Mouse (Mus musculus): ENCODE data around the gene Styx. TPM values are rescaled to one million over a fixed set of nuclear protein-coding genes. Genes with fewer than 3 reads are reported as not detected.
A peak's percentile ranks its signal among the peaks of the same experiment; 100 is the strongest.

The Styx gene
- total RNA-seq, 2 experiments from 2014 or later = 14.7 to 16.7 TPM

- Histone ChIP-seq H3K4me3 (no peak overlapping the region), H3K27ac (no peak overlapping the region)
- TF ChIP-seq CTCF (conservative IDR thresholded peaks at IDR 0.05) = peak; percentile 77
- no peak for DNase-seq (ENCODE audit: low spot score in 2 of 2)
Observed at GRCm38 (mm10) chr14:45432003-45432402, 81.1 kb downstream of the Styx start.

DNA sequence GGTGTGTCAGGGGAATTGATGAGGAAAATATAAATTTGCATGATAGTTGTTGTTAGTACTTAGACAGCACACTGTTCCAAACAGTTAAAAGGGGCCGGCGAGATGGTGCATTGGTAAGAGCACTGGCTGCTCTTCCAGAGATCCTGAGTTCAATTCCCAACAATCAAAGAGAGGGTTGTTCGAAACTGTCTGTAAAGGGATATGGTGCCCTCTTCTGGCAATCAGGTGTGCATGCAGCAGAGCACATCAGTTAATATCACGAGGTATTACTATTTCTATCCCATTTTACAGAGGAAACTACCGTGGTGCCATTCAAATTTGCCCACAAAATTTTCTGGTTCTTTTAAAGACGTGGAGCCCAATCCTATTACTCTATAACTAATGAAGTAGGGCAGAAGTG, 83.3 kb downstream of the Styx start:
- no peak for DNase-seq (ENCODE audit: low spot score in 2 of 2)
- H3K27ac ChIP-seq = no peak overlapping the region
- no peak overlapping the region for H3K4me3 ChIP-seq
- peak; percentile 81 for TF ChIP-seq CTCF (conservative IDR thresholded peaks at IDR 0.05)

DNA sequence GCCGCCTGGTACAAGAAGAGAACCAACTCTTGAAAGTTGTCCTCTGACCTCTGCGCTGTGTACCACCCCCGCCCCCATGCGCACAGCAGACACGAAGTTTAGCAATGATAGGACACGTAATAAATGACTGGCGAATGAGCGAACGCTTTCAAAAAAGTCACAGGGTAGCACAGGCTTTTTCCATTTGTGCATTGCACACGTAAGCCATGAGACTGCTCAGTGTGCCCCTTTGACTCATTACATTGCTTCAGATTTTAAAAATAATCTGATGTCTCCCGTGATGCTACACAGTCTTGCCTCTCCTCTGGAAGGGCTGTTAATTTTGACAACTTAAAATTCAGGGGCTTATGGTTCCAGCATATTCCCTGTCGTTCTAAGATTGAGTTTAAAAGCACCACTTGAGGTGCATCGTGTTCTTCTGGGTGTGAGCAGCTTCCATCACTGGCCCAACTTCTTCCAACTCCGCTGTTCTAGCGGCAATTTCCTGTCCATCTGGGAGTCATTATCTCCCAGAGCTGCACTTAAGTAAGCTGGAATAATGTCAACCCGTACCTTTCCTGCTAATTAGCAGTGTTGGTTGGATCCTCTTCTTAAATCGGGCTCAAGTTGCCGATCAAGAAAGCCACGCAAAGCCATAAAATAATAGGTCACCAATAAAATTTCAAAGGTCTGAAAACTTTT, 87.5 kb downstream of the Styx start:
- no peak for DNase-seq (ENCODE audit: low spot score in 2 of 2)
- no peak for TF ChIP-seq CTCF (conservative IDR thresholded peaks at IDR 0.05)
- Histone ChIP-seq H3K27ac (no peak overlapping the region), H3K4me3 (no peak overlapping the region)

GRCm38 (mm10) chr14:45438931-45439275, 88.0 kb downstream of the Styx start:
- Histone ChIP-seq H3K27ac (no peak overlapping the region), H3K4me3 (no peak overlapping the region)
- no peak for DNase-seq (ENCODE audit: low spot score in 2 of 2)
- TF ChIP-seq CTCF (conservative IDR thresholded peaks at IDR 0.05) = no peak

GRCm38 (mm10) chr14:45439387-45439786, 88.5 kb downstream of the Styx start:
- Histone ChIP-seq H3K27ac (no peak overlapping the region), H3K4me3 (no peak overlapping the region)
- TF ChIP-seq CTCF (conservative IDR thresholded peaks at IDR 0.05) = no peak
- no peak for DNase-seq (ENCODE audit: low spot score in 2 of 2)

- no peak for DNase-seq (ENCODE audit: low spot score in 2 of 2)
- no peak overlapping the region for H3K27ac ChIP-seq
- no peak for TF ChIP-seq CTCF (conservative IDR thresholded peaks at IDR 0.05)
- no peak overlapping the region for H3K4me3 ChIP-seq
Observed at GRCm38 (mm10) chr14:45441291-45441690, 90.4 kb downstream of the Styx start.

DNA sequence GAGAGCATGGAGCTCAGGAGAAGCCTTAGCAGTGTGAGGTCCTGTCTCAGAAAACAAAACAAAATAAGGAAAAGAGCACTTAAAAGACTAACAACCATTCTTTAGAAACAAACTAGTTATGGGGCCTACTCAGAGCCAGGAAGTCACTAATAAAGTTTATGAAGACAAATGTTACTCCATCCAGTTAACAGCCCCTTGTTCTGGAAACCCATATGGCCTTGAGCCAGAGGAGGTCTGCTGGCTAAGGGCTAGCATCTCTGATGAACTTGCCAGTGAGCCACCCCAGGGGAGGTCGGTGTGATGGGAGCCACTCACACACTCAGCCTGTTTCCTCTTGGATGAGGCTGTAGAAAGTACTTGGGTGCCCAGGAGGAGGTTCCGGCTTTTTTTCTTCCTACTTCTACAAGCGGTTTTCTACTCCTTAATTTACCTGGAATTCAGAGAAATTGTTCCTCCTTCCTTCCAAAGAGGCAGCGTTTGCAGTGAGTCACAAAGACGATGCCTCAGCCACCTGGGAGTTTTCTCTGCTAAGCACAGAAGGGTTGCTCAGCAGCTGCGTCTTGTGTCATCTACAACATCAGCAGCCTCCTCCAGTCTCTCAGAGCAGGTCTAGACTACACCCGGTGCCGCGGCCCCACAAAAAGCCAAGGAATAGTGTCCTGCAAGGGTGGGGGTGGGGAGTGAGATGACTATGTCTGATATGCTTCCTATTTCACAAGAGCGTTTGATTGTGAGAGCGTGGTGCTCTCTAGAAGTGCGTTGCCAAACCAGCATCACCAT, 92.1 kb downstream of the Styx start:
- no peak for TF ChIP-seq CTCF (conservative IDR thresholded peaks at IDR 0.05)
- DNase-seq (ENCODE audit: low spot score in 2 of 2) = no peak
- Histone ChIP-seq H3K27ac (no peak overlapping the region), H3K4me3 (no peak overlapping the region)

- Histone ChIP-seq H3K27ac (no peak overlapping the region), H3K4me3 (no peak overlapping the region)
- TF ChIP-seq CTCF (conservative IDR thresholded peaks at IDR 0.05) = no peak
- no peak for DNase-seq (ENCODE audit: low spot score in 2 of 2)
Observed at GRCm38 (mm10) chr14:45444870-45445269, 94.0 kb downstream of the Styx start.

DNA sequence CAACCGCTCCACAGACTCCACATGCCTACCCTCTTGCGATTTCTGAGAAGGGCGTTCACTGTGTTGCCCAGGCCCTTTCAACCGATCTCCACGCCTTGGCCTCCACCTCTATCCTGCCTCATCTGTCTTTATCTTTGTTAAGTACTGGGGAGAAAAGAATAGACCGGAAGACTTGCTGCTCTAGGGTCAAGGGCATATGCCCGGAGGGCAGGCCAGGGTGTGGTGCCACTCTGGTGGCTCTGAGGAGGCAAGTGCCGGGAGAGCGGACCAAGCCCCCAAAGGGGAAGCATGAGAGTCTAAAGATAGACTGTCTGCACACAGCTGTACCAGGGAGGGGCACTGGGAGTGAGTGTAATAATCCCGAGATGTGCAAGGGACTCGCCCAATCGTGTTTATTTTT, 94.6 kb downstream of the Styx start:
- no peak for TF ChIP-seq CTCF (conservative IDR thresholded peaks at IDR 0.05)
- no peak for DNase-seq (ENCODE audit: low spot score in 2 of 2)
- H3K4me3 ChIP-seq = no peak overlapping the region

DNA sequence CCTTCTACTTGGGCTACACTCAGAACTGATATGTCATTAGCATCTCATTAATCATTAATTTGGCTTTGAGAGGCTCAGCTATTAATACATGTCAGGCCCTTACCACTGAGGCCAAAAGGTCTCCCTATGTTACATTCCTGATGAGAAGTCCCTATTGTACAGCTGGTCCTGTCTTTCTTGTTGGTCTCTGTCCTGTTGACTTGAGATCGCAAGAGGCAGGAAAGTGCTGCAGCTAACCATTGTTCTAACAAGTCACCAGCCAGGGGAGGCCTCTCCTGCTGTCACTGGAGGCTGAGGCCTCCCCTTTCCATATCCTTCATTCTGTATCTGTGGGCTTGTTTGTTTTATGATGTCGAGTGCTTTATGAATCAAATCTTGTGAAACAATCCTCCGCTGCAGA, 95.9 kb downstream of the Styx start:
- TF ChIP-seq CTCF (conservative IDR thresholded peaks at IDR 0.05) = no peak
- no peak for DNase-seq (ENCODE audit: low spot score in 2 of 2)
- H3K4me3 ChIP-seq = no peak overlapping the region
- H3K27ac ChIP-seq = no peak overlapping the region

More for the DNA sequence above, 94.6 kb downstream of the Styx start:
- H3K27ac ChIP-seq = no peak overlapping the region

DNA sequence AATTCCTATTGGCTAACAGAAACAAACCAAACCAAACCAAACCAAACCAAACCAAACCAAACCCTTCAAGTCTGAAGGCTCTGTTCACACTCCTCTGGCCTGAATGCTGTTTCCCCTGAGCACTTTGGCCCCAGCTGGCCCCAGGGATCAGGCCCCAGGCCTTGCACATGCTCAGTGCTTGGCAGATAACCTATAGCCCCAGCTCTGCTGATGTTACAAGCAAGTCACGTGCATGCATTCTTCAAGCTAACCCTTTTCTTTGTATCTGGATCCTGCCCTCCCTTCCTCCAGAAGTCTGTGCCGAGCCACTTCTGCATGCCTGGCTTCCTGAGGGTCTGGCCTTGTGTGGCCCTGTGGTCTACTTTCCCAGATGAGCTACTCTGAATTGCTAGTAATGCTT, 100.2 kb downstream of the Styx start:
- no peak for DNase-seq (ENCODE audit: low spot score in 2 of 2)
- no peak for TF ChIP-seq CTCF (conservative IDR thresholded peaks at IDR 0.05)
- Histone ChIP-seq H3K4me3 (no peak overlapping the region), H3K27ac (no peak overlapping the region)

DNA sequence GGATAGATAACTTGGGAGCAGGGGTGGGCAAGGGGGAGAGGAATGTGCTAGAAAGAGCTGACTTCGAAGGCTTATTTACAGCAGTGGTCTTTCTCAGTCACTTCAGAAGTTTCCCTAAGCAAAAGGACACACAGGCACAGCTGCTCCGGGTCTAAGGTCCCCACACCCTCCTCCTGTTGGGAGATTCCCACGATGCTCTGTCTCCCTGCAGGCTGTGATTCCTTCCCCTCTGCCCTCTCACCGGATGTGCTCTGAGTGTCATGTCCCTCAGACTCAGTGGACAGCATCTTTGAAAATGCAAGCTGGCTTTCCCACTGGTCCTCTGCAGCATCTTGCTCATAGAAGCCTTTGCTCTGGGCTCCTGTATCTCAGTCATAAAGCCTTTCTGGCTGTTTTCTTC, 101.3 kb downstream of the Styx start:
- TF ChIP-seq CTCF (conservative IDR thresholded peaks at IDR 0.05) = no peak
- DNase-seq (ENCODE audit: low spot score in 2 of 2) = no peak
- no peak overlapping the region for H3K4me3 ChIP-seq
- peak overlapping the region; percentile 63; the same call in 1 of the 2 replicates for H3K27ac ChIP-seq

DNA sequence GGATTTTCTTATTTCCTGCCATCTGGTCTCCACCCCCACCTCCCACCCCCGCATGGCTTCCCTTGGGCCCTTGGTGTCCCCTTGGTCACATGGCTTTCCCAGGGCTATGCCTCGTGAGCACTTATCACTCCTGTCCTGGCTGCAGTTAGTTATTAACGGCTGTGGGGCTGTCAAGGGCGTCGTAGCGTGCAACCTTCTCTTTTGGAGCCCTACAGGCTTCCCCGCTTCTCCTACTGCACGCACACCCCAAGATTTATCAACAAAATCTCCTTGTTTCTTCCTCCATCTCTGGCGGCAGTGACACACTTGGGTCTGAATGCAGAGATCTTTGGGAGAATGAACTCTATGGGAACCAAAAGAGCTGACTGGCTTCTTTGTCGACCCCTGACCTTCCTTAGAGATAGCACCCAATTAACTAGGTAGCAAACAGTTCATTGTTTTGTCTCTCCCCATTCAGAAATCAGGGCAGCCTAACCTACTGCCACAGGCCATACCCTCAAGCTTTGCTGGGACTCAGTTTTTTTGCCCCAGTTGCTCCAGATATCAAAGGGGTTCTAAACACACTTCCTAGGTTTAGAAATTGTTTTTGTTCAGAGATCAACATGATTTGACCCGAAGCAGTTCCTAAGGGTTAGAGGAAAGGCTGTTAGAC, 102.1 kb downstream of the Styx start:
- no peak for TF ChIP-seq CTCF (conservative IDR thresholded peaks at IDR 0.05)
- H3K4me3 ChIP-seq = no peak overlapping the region
- peak overlapping the region; percentile 63 for H3K27ac ChIP-seq
- DNase-seq (ENCODE audit: low spot score in 2 of 2) = no peak

All from layer of hippocampus, adult 2 months (tissue).